Mouse (Mus musculus) hindbrain, embryonic 10.5 days (tissue): Measurements from ENCODE around the gene H2al1h. TPM values are rescaled to one million over a fixed set of nuclear protein-coding genes. Genes with fewer than 3 reads are reported as not detected.
A peak's percentile ranks its signal among the peaks of the same experiment; 100 is the strongest.
"Not testable (repeated sequence)": the region's sequence is repeated elsewhere in the genome, so short reads cannot be mapped to it uniquely, and the experiment has no call there.

ENCODE experiments used
- DNase-seq: peaks from one replicate; pipeline ENCODE4 v3.0.0-alpha.2; 2017; ENCODE audit warnings: low spot score
- H3K27ac ChIP-seq: fragments of 300-500 bp; sonication (generic); 2 replicates; pipeline ENCODE4 v1.5.1; 2016; ENCODE audit warnings: mild to moderate bottlenecking, moderate library complexity
- H3K27me3 ChIP-seq: fragments of 300-500 bp; sonication (generic); 2 replicates; pipeline ENCODE4 v1.6.1; 2016; ENCODE audit warnings: mild to moderate bottlenecking; ENCODE audit not compliant: poor library complexity, insufficient read depth, severe bottlenecking
- H3K36me3 ChIP-seq: fragments of 300-500 bp; sonication (generic); 2 replicates; pipeline ENCODE4 v1.6.1; 2016; ENCODE audit warnings: mild to moderate bottlenecking, moderate library complexity
- H3K4me1 ChIP-seq: fragments of 300-500 bp; sonication (generic); replicated peaks from 2 replicates; pipeline ENCODE4 v1.6.1; 2016; ENCODE audit warnings: mild to moderate bottlenecking
- H3K4me3 ChIP-seq: fragments of 300-500 bp; sonication (generic); 2 replicates; pipeline ENCODE4 v1.5.1; 2016; ENCODE audit warnings: mild to moderate bottlenecking, moderate library complexity
- H3K9me3 ChIP-seq: fragments of 300-500 bp; sonication (generic); 2 replicates; pipeline ENCODE4 v1.6.1; 2016; ENCODE audit warnings: mild to moderate bottlenecking, moderate library complexity
- WGBS: fragments of 180-500 bp; shearing (Covaris S2); methylation state at CpG from one replicate; pipeline ENCODE4 v1.1.7; 2016; 5-methylcytosine and 5-hydroxymethylcytosine counted together
- polyA plus RNA-seq: library from polyadenylated mRNA; unstranded; fragments of >200 nt; fragmentation: Nextera tagmentation; extraction: Ambion mirVana; gene quantifications from 2 replicates; pipeline ENCODE4 v1.2.1, GENCODE M21; 2016

Gene H2al1h
- polyA plus RNA-seq, 1 experiment from 2014 or later = not detected

DNA sequence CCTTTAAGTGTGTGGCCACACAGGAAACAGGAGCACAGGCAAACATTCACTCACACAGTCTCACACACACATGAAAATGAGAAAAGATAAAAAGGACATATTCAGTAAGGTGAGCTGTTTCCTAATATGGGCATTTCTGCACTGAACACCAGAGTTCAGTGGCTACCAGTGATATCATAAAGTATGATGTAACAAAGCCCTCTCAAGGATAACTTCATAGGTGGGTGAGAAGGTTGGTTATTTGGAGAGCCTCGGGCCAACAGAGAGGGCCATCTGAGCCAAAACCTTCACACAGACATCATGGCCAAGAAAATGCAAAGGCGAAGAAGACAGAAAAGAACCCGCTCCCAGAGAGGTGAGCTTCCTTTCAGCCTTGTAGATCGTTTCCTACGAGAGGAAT lies 3.1 kb downstream of the H2al1h start, which contains the start of gene H2al1i:
H2al1i (plus strand) TSS at position 301 of the 400 bp plus-strand sequence.
- H3K9me3 ChIP-seq, H3K36me3 ChIP-seq, H3K4me1 ChIP-seq, DNase-seq, H3K4me3 ChIP-seq, H3K27me3 ChIP-seq, H3K27ac ChIP-seq: not testable (repeated sequence)
- WGBS = 95% methylated on average over 3 of the region's 5 CpGs

DNA sequence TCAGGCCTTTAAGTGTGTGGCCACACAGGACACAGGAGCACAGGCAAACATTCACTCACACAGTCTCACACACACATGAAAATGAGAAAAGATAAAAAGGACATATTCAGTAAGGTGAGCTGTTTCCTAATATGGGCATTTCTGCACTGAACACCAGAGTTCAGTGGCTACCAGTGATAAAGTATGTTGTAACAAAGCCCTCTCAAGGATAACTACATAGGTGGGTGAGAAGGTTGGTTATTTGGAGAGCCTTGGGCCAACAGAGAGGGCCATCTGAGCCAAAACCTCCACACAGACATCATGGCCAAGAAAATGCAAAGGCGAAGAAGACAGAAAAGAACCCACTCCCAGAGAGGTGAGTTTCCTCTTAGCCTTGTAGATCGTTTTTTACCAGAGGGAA lies 6.2 kb downstream of the H2al1h start, which contains the start of gene H2al1j:
H2al1j (plus strand) TSS at position 301 of the 400 bp plus-strand sequence.
- H3K4me3 ChIP-seq, H3K27ac ChIP-seq, H3K9me3 ChIP-seq, H3K36me3 ChIP-seq, DNase-seq, H3K4me1 ChIP-seq: not testable (repeated sequence)
- H3K27me3 ChIP-seq = peaks cover 11% of the 10 kb centered on the region; the same call in 1 of the 2 replicates
- 84% methylated on average over 2 of the region's 2 CpGs for WGBS

- Histone ChIP-seq H3K4me3 (no peak overlapping the region), H3K27me3 (peaks cover 7% of the 10 kb centered on the region; the same call in 1 of the 2 replicates), H3K9me3 (no peaks in the 10 kb centered on the region), H3K27ac (no peak overlapping the region), H3K4me1 (no peaks in the 10 kb centered on the region), H3K36me3 (no peaks in the 10 kb centered on the region)
- WGBS = 62% methylated on average over 9 of the region's 9 CpGs
- peak; percentile 32 for DNase-seq
These were observed 24.5 kb downstream of the H2al1h start for GRCm38 (mm10) chrX:11345762-11346161.

DNA sequence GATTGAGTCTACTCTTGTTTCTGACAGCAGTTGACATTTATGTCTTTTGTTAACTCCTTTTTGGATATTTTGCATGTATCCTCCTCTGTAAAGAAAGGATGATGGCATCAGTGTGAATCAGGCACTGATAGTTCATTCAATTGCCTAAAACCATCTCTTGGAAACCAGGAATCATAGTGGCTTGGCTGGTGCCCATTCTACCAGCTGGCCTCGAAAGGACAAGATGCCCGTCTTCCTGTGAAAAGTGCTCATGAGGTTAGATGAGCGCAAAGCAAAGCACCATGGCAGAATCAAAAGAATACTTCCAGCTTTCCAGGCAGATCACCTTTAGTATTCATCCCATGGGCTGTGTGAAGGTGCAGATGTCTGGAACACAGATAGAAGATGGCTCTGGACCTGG lies 25.5 kb downstream of the H2al1h start:
- no peak for DNase-seq
- Histone ChIP-seq H3K36me3 (no peaks in the 10 kb centered on the region), H3K9me3 (no peaks in the 10 kb centered on the region), H3K27ac (no peak overlapping the region), H3K27me3 (peaks cover 6% of the 10 kb centered on the region; the same call in 1 of the 2 replicates), H3K4me3 (no peak overlapping the region), H3K4me1 (no peaks in the 10 kb centered on the region)
- WGBS = 85% methylated on average over 3 of the region's 3 CpGs

GRCm38 (mm10) chrX:11360823-11361222 lies 39.5 kb downstream of the H2al1h start:
- no peak for DNase-seq
- Histone ChIP-seq H3K4me3 (no peak overlapping the region), H3K36me3 (no peaks in the 10 kb centered on the region), H3K9me3 (no peaks in the 10 kb centered on the region), H3K27me3 (peaks cover 53% of the 10 kb centered on the region), H3K27ac (no peak overlapping the region), H3K4me1 (no peaks in the 10 kb centered on the region)
- 85% methylated on average over 6 of the region's 6 CpGs for WGBS

GRCm38 (mm10) chrX:11361261-11361660 lies 40.0 kb downstream of the H2al1h start:
- Histone ChIP-seq H3K4me1 (no peaks in the 10 kb centered on the region), H3K27me3 (peaks cover 53% of the 10 kb centered on the region), H3K36me3 (no peaks in the 10 kb centered on the region), H3K4me3 (no peak overlapping the region), H3K27ac (no peak overlapping the region), H3K9me3 (no peaks in the 10 kb centered on the region)
- no peak for DNase-seq
- WGBS = 89% methylated on average over 2 of the region's 2 CpGs

DNA sequence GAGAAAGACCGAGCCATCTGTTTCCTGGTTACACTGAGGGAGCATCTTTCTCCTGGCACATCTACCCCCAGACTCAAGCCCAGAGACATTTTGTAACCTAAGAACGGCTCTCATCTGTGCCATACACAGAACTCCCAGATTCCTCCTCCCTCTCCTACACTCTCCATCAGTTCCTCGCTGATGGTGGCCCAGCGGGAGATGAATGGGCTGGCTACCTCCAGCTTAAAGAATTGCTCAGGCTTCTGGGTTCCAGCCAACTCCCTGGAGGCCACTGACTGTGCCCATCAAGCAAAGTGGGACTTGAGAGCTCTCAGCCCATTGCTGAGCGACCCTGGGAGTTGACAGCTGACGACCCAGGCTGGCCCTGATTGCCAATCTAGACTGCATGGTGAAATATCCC lies 42.6 kb downstream of the H2al1h start:
- Histone ChIP-seq H3K4me1 (no peaks in the 10 kb centered on the region), H3K36me3 (no peaks in the 10 kb centered on the region), H3K9me3 (no peaks in the 10 kb centered on the region), H3K27ac (no peak overlapping the region), H3K27me3 (peaks cover 56% of the 10 kb centered on the region), H3K4me3 (no peak overlapping the region)
- 64% methylated on average over 6 of the region's 6 CpGs for WGBS
- DNase-seq = no peak

- peaks cover 60% of the 10 kb centered on the region for H3K27me3 ChIP-seq
- no peaks in the 10 kb centered on the region for H3K9me3 ChIP-seq
- H3K27ac ChIP-seq = no peak overlapping the region
- DNase-seq = no peak
- H3K4me3 ChIP-seq = no peak overlapping the region
- H3K4me1 ChIP-seq = no peaks in the 10 kb centered on the region
- WGBS = 67% methylated on average over 12 of the region's 12 CpGs
- no peaks in the 10 kb centered on the region for H3K36me3 ChIP-seq
These were observed 43.9 kb downstream of the H2al1h start for GRCm38 (mm10) chrX:11365151-11365550.

Other genes with a start within 250 kb of the H2al1h start
- not detected in 2 replicates for gene H2al1a, start 22.2 kb upstream of the H2al1h start, polyA plus RNA-seq
- not detected in 2 replicates for gene H2al1b, start 19.1 kb upstream of the H2al1h start, polyA plus RNA-seq
- gene H2al1c, start 15.8 kb upstream of the H2al1h start, polyA plus RNA-seq = not detected in 2 replicates
- not detected in 2 replicates for gene H2al1d, start 12.7 kb upstream of the H2al1h start, polyA plus RNA-seq
- gene H2al1e, start 9.6 kb upstream of the H2al1h start, polyA plus RNA-seq = not detected in 2 replicates
- gene H2al1f, start 6.3 kb upstream of the H2al1h start, polyA plus RNA-seq = not detected in 2 replicates
- not detected in 2 replicates for gene H2al1g, start 3.2 kb upstream of the H2al1h start, polyA plus RNA-seq
- not detected in 2 replicates for gene H2al1i, start 3.2 kb downstream of the H2al1h start, polyA plus RNA-seq
- not detected in 2 replicates for gene H2al1j, start 6.3 kb downstream of the H2al1h start, polyA plus RNA-seq